8 mouse cellular contexts compared by ENCODE assay signal in genomic region chr11:60729217-60729641, GRCm38 (mm10). TPM values are rescaled to one million over a fixed set of nuclear protein-coding genes. Genes with fewer than 3 reads are reported as not detected.
DNase-seq lines count a peak whose midpoint lies in the region; ATAC-seq lines count a peak whose summit lies in the region.

No protein-coding gene starts in this region.

- H3K4me3 ChIP-seq in embryonic facial prominence, embryonic 10.5 days: peak overlapping the region; percentile 91
- peak overlapping the region; percentile 86; the same call in 1 of the 2 replicates for H3K4me3 ChIP-seq in hindbrain, embryonic 14.5 days (replicated peaks; ENCODE audit: low read length)
- H3K4me3 ChIP-seq in lung, embryonic 15.5 days: peak overlapping the region; percentile 76; the same call in 1 of the 2 replicates

- H3K27me3 ChIP-seq in embryonic facial prominence, embryonic 10.5 days (replicated peaks; ENCODE audit: low read depth, poor library complexity, severe bottlenecking): no peaks in the 10 kb centered on the region
- H3K27me3 ChIP-seq in hindbrain, embryonic 14.5 days (ENCODE audit: control insufficient read depth, insufficient read depth, low read length): no peaks in the 10 kb centered on the region
- H3K27me3 ChIP-seq in lung, embryonic 15.5 days: no peaks in the 10 kb centered on the region

- H3K27ac ChIP-seq in embryonic facial prominence, embryonic 10.5 days (replicated peaks): 0 out of 2 replicates have a peak overlapping the region, but pooled peaks have one; percentile 91
- no peak overlapping the region for H3K27ac ChIP-seq in hindbrain, embryonic 14.5 days
- 0 out of 2 replicates have a peak overlapping the region, but pooled peaks have one; percentile 81 for H3K27ac ChIP-seq in lung, embryonic 15.5 days

- no peak for ATAC-seq in hindbrain, embryonic 14.5 days (ENCODE audit: low FRiP score)
- ATAC-seq in lung, embryonic 15.5 days (ENCODE audit: borderline replicate concordance, extremely low read depth, low FRiP score, low TSS enrichment): no peak

- H3K9me3 ChIP-seq in embryonic facial prominence, embryonic 10.5 days: no peaks in the 10 kb centered on the region
- no peaks in the 10 kb centered on the region for H3K9me3 ChIP-seq in hindbrain, embryonic 14.5 days (ENCODE audit: control insufficient read depth, low read length)
- H3K9me3 ChIP-seq in lung, embryonic 15.5 days: no peaks in the 10 kb centered on the region

- peaks cover 35% of the 10 kb centered on the region for H3K4me1 ChIP-seq in embryonic facial prominence, embryonic 10.5 days
- H3K4me1 ChIP-seq in hindbrain, embryonic 14.5 days (replicated peaks; ENCODE audit: control insufficient read depth, insufficient read depth, low read length): peaks cover 25% of the 10 kb centered on the region
- peaks cover 31% of the 10 kb centered on the region for H3K4me1 ChIP-seq in lung, embryonic 15.5 days

- H3K4me2 ChIP-seq in hindbrain, embryonic 14.5 days (replicated peaks): peak overlapping the region; percentile 75
- H3K4me2 ChIP-seq in lung, embryonic 15.5 days: peak overlapping the region; percentile 78

- DNase-seq in kidney, adult 11 months: peak; percentile 40
- DNase-seq in kidney, postnatal 4 days: no peak
- no peak for DNase-seq in embryonic facial prominence, embryonic 10.5 days (ENCODE audit: low spot score)
- DNase-seq in hindbrain, embryonic 14.5 days (ENCODE audit: low spot score): no peak
- DNase-seq in right cerebral cortex, postnatal 25 days: no peak
- DNase-seq in cerebellum, adult 18-20 months: no peak
- DNase-seq in layer of hippocampus, adult 18-20 months (ENCODE audit: low spot score in 2 of 2): no peak

- WGBS in embryonic facial prominence, embryonic 10.5 days: 80% methylated on average over 6 of the region's 6 CpGs
- 74% methylated on average over 6 of the region's 6 CpGs for WGBS in hindbrain, embryonic 14.5 days
- WGBS in lung, embryonic 15.5 days: 44% methylated on average over 6 of the region's 6 CpGs

- no peak overlapping the region; the same call in 1 of the 2 replicates for H3K9ac ChIP-seq in hindbrain, embryonic 14.5 days
- peak overlapping the region; percentile 59; the same call in 1 of the 2 replicates for H3K9ac ChIP-seq in lung, embryonic 15.5 days

- peaks cover 54% of the 10 kb centered on the region for H3K36me3 ChIP-seq in embryonic facial prominence, embryonic 10.5 days (replicated peaks)
- peaks cover 43% of the 10 kb centered on the region for H3K36me3 ChIP-seq in hindbrain, embryonic 14.5 days (replicated peaks; ENCODE audit: control insufficient read depth, insufficient read depth)
- peaks cover 16% of the 10 kb centered on the region for H3K36me3 ChIP-seq in lung, embryonic 15.5 days

RNA-seq across cellular contexts. Expression of gene Mief2, which starts 1.0 kb away (rescaled TPM):
- 14.4 and 15.6 TPM in 2 replicates for polyA plus RNA-seq in embryonic facial prominence, embryonic 10.5 days (2016; fragmentation: Nextera tagmentation; extraction: Ambion mirVana)
- polyA plus RNA-seq in hindbrain, embryonic 14.5 days (2014; fragmentation: Nextera tagmentation; extraction: Ambion mirVana): 25.6 and 28.0 TPM in 2 replicates
- 13.5 and 14.7 TPM in 2 replicates for polyA plus RNA-seq in lung, embryonic 15.5 days (2015; fragmentation: Nextera tagmentation; extraction: Ambion mirVana)
- 10 to 100 TPM; 22.9 to 26.2 TPM for total RNA-seq in layer of hippocampus, adult 18-20 months (2021)

RNA-seq across cellular contexts. Expression of gene Flii, which starts 2.2 kb away (rescaled TPM):
- polyA plus RNA-seq in embryonic facial prominence, embryonic 10.5 days (2016; fragmentation: Nextera tagmentation; extraction: Ambion mirVana): 71.9 and 75.5 TPM in 2 replicates
- polyA plus RNA-seq in hindbrain, embryonic 14.5 days (2014; fragmentation: Nextera tagmentation; extraction: Ambion mirVana): 62.7 and 64.3 TPM in 2 replicates
- 83.3 and 94.4 TPM in 2 replicates for polyA plus RNA-seq in lung, embryonic 15.5 days (2015; fragmentation: Nextera tagmentation; extraction: Ambion mirVana)
- total RNA-seq in layer of hippocampus, adult 18-20 months (2021): 10 to 100 TPM; 63.4 to 63.6 TPM

RNA-seq across cellular contexts. Expression of gene Llgl1, which starts 29.7 kb away (rescaled TPM):
- polyA plus RNA-seq in embryonic facial prominence, embryonic 10.5 days (2016; fragmentation: Nextera tagmentation; extraction: Ambion mirVana): 125 and 133 TPM in 2 replicates
- 43.8 and 46.1 TPM in 2 replicates for polyA plus RNA-seq in hindbrain, embryonic 14.5 days (2014; fragmentation: Nextera tagmentation; extraction: Ambion mirVana)
- polyA plus RNA-seq in lung, embryonic 15.5 days (2015; fragmentation: Nextera tagmentation; extraction: Ambion mirVana): 52.1 and 54.2 TPM in 2 replicates
- total RNA-seq in layer of hippocampus, adult 18-20 months (2021): 10 to 100 TPM; 39.2 to 41.1 TPM

RNA-seq across cellular contexts. Expression of gene Top3a, which starts 47.9 kb away (rescaled TPM):
- polyA plus RNA-seq in embryonic facial prominence, embryonic 10.5 days (2016; fragmentation: Nextera tagmentation; extraction: Ambion mirVana): 27.3 and 28.1 TPM in 2 replicates
- 7.2 and 8.0 TPM in 2 replicates for polyA plus RNA-seq in hindbrain, embryonic 14.5 days (2014; fragmentation: Nextera tagmentation; extraction: Ambion mirVana)
- polyA plus RNA-seq in lung, embryonic 15.5 days (2015; fragmentation: Nextera tagmentation; extraction: Ambion mirVana): 17.0 and 17.2 TPM in 2 replicates
- 1 to 10 TPM; 5.7 to 6.0 TPM for total RNA-seq in layer of hippocampus, adult 18-20 months (2021)

RNA-seq across cellular contexts. Expression of gene Smcr8, which starts 48.1 kb away (rescaled TPM):
- polyA plus RNA-seq in embryonic facial prominence, embryonic 10.5 days (2016; fragmentation: Nextera tagmentation; extraction: Ambion mirVana): 8.8 and 9.0 TPM in 2 replicates
- 8.3 and 8.9 TPM in 2 replicates for polyA plus RNA-seq in hindbrain, embryonic 14.5 days (2014; fragmentation: Nextera tagmentation; extraction: Ambion mirVana)
- 4.5 and 5.3 TPM in 2 replicates for polyA plus RNA-seq in lung, embryonic 15.5 days (2015; fragmentation: Nextera tagmentation; extraction: Ambion mirVana)
- total RNA-seq in layer of hippocampus, adult 18-20 months (2021): 10 to 100 TPM; 32.9 to 34.1 TPM
